Mouse (Mus musculus) c-Kit-positive CD71-positive TER-119-negative erythroid progenitor cells, embryonic 14.5 days (primary cell): ENCODE measurements around the gene Saxo1.
A peak's percentile ranks its signal among the peaks of the same experiment; 100 is the strongest.

ENCODE experiments used
- DNase-seq: peaks from one replicate; pipeline ENCODE4 v3.0.0-alpha.2; 2013; ENCODE audit warnings: low read depth

Gene Saxo1

GRCm38 (mm10) chr4:86558228-86558627, at the start of gene Saxo1:
TSS of gene Saxo1 (minus strand) at chr4:86558328.
- DNase-seq: no peak

- DNase-seq: no peak
These were observed 33.2 kb upstream of the Saxo1 start for GRCm38 (mm10) chr4:86591304-86591703.

GRCm38 (mm10) chr4:86588236-86588635, 30.1 kb upstream of the Saxo1 start:
- DNase-seq: no peak

GRCm38 (mm10) chr4:86580591-86580990, 22.5 kb upstream of the Saxo1 start:
- no peak for DNase-seq

- no peak for DNase-seq
These were observed 21.9 kb upstream of the Saxo1 start for GRCm38 (mm10) chr4:86580056-86580455.

- DNase-seq: peak; percentile 14
These were observed 18.6 kb upstream of the Saxo1 start for GRCm38 (mm10) chr4:86576630-86577225.

GRCm38 (mm10) chr4:86576120-86576541, 18.0 kb upstream of the Saxo1 start:
- peak; percentile 36 for DNase-seq

- DNase-seq: peak; percentile 91
These were observed 17.3 kb upstream of the Saxo1 start, which contains the start of gene Rraga for GRCm38 (mm10) chr4:86575283-86575983. TSS of gene Rraga (plus strand) at chr4:86575668.

GRCm38 (mm10) chr4:86574939-86575282, 16.8 kb upstream of the Saxo1 start:
- DNase-seq: no peak

- no peak for DNase-seq
These were observed 2.9 kb upstream of the Saxo1 start for GRCm38 (mm10) chr4:86561061-86561460.

GRCm38 (mm10) chr4:86559006-86559405, 878 bp upstream of the Saxo1 start:
- no peak for DNase-seq

GRCm38 (mm10) chr4:86557371-86557770, 757 bp downstream of the Saxo1 start:
- DNase-seq: no peak

- DNase-seq: peak; percentile 22
These were observed 3.0 kb downstream of the Saxo1 start for GRCm38 (mm10) chr4:86555035-86555707.

GRCm38 (mm10) chr4:86548332-86548731, 9.8 kb downstream of the Saxo1 start:
- no peak for DNase-seq

GRCm38 (mm10) chr4:86545615-86546014, 12.5 kb downstream of the Saxo1 start:
- DNase-seq: no peak

- no peak for DNase-seq
These were observed 14.1 kb downstream of the Saxo1 start for GRCm38 (mm10) chr4:86543999-86544398.

- DNase-seq: no peak
These were observed 16.6 kb downstream of the Saxo1 start for GRCm38 (mm10) chr4:86541573-86541972.

- DNase-seq: no peak
These were observed 19.2 kb downstream of the Saxo1 start for GRCm38 (mm10) chr4:86538936-86539335.

- DNase-seq: peak; percentile 44
These were observed 20.2 kb downstream of the Saxo1 start for GRCm38 (mm10) chr4:86537972-86538371.

GRCm38 (mm10) chr4:86534091-86534481, 24.0 kb downstream of the Saxo1 start:
- DNase-seq: no peak

GRCm38 (mm10) chr4:86533406-86534090, 24.6 kb downstream of the Saxo1 start:
- no peak for DNase-seq

- no peak for DNase-seq
These were observed 29.0 kb downstream of the Saxo1 start for GRCm38 (mm10) chr4:86529161-86529560.
